Mouse (Mus musculus) right cerebral cortex, adult 18-20 months (tissue): ENCODE results near the gene Stk11ip.

Experiments used
- DNase-seq: peaks from one replicate; pipeline ENCODE4 v3.0.0; 2022; ENCODE audit warnings: mixed read lengths

The Stk11ip gene

GRCm38 (mm10) chr1:75573715-75574114 lies 52.4 kb downstream of the Stk11ip start:
- DNase-seq = no peak

- DNase-seq = no peak
Observed at GRCm38 (mm10) chr1:75574476-75575310, 53.4 kb downstream of the Stk11ip start.

GRCm38 (mm10) chr1:75581936-75582624 lies 60.8 kb downstream of the Stk11ip start:
- DNase-seq = no peak

GRCm38 (mm10) chr1:75582625-75582956 lies 61.3 kb downstream of the Stk11ip start:
- DNase-seq = no peak

- DNase-seq = no peak
Observed at GRCm38 (mm10) chr1:75583034-75583433, 61.7 kb downstream of the Stk11ip start.

GRCm38 (mm10) chr1:75586791-75587190 lies 65.5 kb downstream of the Stk11ip start:
- DNase-seq = no peak
